Mouse (Mus musculus) lung, postnatal 0 days (tissue): Measurements from ENCODE around the gene Rxrg. TPM values are rescaled to one million over a fixed set of nuclear protein-coding genes. Genes with fewer than 3 reads are reported as not detected.

Experiments
- ATAC-seq: fragments of 200-750 bp; cut with Nextera tagmentation; 2 replicates; pipeline ENCODE4 v1.8.0; 2017; ENCODE audit warnings: moderate library complexity
- DNase-seq: peaks from one replicate; pipeline ENCODE4 v3.0.0-alpha.2; 2016; ENCODE audit warnings: low spot score
- H3K27ac ChIP-seq: fragments of 300-500 bp; sonication (generic); 2 replicates; pipeline ENCODE4 v1.5.1; 2014; ENCODE audit warnings: antibody characterized with exemption, mild to moderate bottlenecking, low read length, mixed read lengths
- H3K27me3 ChIP-seq: fragments of 300-500 bp; sonication (generic); replicated peaks from 2 replicates; pipeline ENCODE4 v1.6.1; 2014; ENCODE audit warnings: low read length, mixed read lengths; ENCODE audit not compliant: insufficient read depth
- H3K36me3 ChIP-seq: fragments of 300-500 bp; sonication (generic); 2 replicates; pipeline ENCODE4 v1.6.1; 2014; ENCODE audit warnings: low read length, mixed read lengths; ENCODE audit not compliant: insufficient read depth
- H3K4me1 ChIP-seq: fragments of 300-500 bp; sonication (generic); 2 replicates; pipeline ENCODE4 v1.6.1; 2014; ENCODE audit warnings: antibody characterized with exemption, low read depth, low read length, mixed read lengths; ENCODE audit not compliant: insufficient read depth
- H3K4me2 ChIP-seq: fragments of 300-500 bp; sonication (generic); replicated peaks from 2 replicates; pipeline ENCODE4 v1.6.1; 2014; ENCODE audit warnings: low read depth, mild to moderate bottlenecking, low read length, moderate library complexity, mixed read lengths
- H3K4me3 ChIP-seq: fragments of 300-500 bp; sonication (generic); 2 replicates; pipeline ENCODE4 v1.5.1; 2014; ENCODE audit warnings: low read depth, low read length
- H3K9ac ChIP-seq: fragments of 300-500 bp; sonication (generic); replicated peaks from 2 replicates; pipeline ENCODE4 v1.6.1; 2014; ENCODE audit warnings: low read depth, mild to moderate bottlenecking
- H3K9me3 ChIP-seq: fragments of 300-500 bp; sonication (generic); 2 replicates; pipeline ENCODE4 v1.6.1; 2016; ENCODE audit warnings: low read length, mixed read lengths
- CTCF ChIP-seq: IDR thresholded peaks from 2 replicates; pipeline ENCODE4 v1.5.1; 2016; ENCODE audit warnings: antibody characterized with exemption, mild to moderate bottlenecking
- EP300 ChIP-seq: IDR thresholded peaks from 2 replicates; pipeline ENCODE4 v1.6.1; 2016; ENCODE audit warnings: antibody characterized with exemption, mild to moderate bottlenecking, control low read depth
- WGBS: fragments of 180-500 bp; shearing (Covaris S2); extraction: QIAGEN DNeasy Blood & Tissue Kit; methylation state at CpG from one replicate; pipeline ENCODE4 v1.1.7; 2014; 5-methylcytosine and 5-hydroxymethylcytosine counted together
- polyA plus RNA-seq: library from polyadenylated mRNA; unstranded; fragments of >200 nt; fragmentation: Nextera tagmentation; extraction: Ambion mirVana; gene quantifications from 2 replicates; pipeline ENCODE4 v1.2.1, GENCODE M21; 2015

Rxrg gene
- polyA plus RNA-seq, 1 experiment from 2014 or later, result 0.42 TPM

- 61% methylated on average over 6 of the region's 6 CpGs for WGBS
- no peak for DNase-seq
- ATAC-seq, result no peak
Measured at GRCm38 (mm10) chr1:167583195-167583594, 15.0 kb upstream of the Rxrg start.

GRCm38 (mm10) chr1:167583888-167584287 is 14.3 kb upstream of the Rxrg start:
- ATAC-seq (peak; percentile 57), DNase-seq (peak; percentile 22)
- TF ChIP-seq EP300 (no peak), CTCF (no peak)
- Histone ChIP-seq H3K4me1 (no peaks in the 10 kb centered on the region; the same call in 1 of the 2 replicates), H3K36me3 (no peaks in the 10 kb centered on the region), H3K27ac (no peak overlapping the region), H3K27me3 (no peaks in the 10 kb centered on the region), H3K4me2 (no peak overlapping the region), H3K9ac (no peak overlapping the region), H3K9me3 (no peaks in the 10 kb centered on the region), H3K4me3 (no peak overlapping the region)
- WGBS, result 38% methylated on average over 12 of the region's 12 CpGs

More at GRCm38 (mm10) chr1:167583195-167583594, 15.0 kb upstream of the Rxrg start:
- Histone ChIP-seq H3K36me3 (no peaks in the 10 kb centered on the region), H3K27me3 (no peaks in the 10 kb centered on the region), H3K4me2 (no peak overlapping the region), H3K9me3 (no peaks in the 10 kb centered on the region), H3K4me3 (no peak overlapping the region), H3K4me1 (no peaks in the 10 kb centered on the region; the same call in 1 of the 2 replicates), H3K9ac (no peak overlapping the region), H3K27ac (no peak overlapping the region)
- TF ChIP-seq EP300 (no peak), CTCF (no peak)

GRCm38 (mm10) chr1:167588747-167589558 is 9.2 kb upstream of the Rxrg start:
- TF ChIP-seq CTCF (no peak), EP300 (no peak)
- 78% methylated on average over 16 of the region's 16 CpGs for WGBS
- Histone ChIP-seq H3K9me3 (no peaks in the 10 kb centered on the region), H3K27ac (no peak overlapping the region), H3K9ac (no peak overlapping the region), H3K4me1 (no peaks in the 10 kb centered on the region), H3K36me3 (no peaks in the 10 kb centered on the region), H3K4me3 (no peak overlapping the region), H3K27me3 (no peaks in the 10 kb centered on the region), H3K4me2 (no peak overlapping the region)
- DNase-seq (no peak), ATAC-seq (no peak)

GRCm38 (mm10) chr1:167592175-167592574 is 6.0 kb upstream of the Rxrg start:
- ATAC-seq (no peak), DNase-seq (no peak)
- TF ChIP-seq CTCF (no peak), EP300 (no peak)
- no peaks in the 10 kb centered on the region for H3K9me3 ChIP-seq
- no peaks in the 10 kb centered on the region for H3K4me1 ChIP-seq
- no peak overlapping the region for H3K9ac ChIP-seq
- no peaks in the 10 kb centered on the region for H3K36me3 ChIP-seq
- no peak overlapping the region for H3K4me2 ChIP-seq
- WGBS, result 32% methylated on average over 8 of the region's 8 CpGs
- 0 out of 2 replicates have a peak, but pooled peaks cover 2% of the 10 kb centered on the region for H3K27me3 ChIP-seq
- H3K4me3 ChIP-seq, result no peak overlapping the region
- no peak overlapping the region for H3K27ac ChIP-seq

GRCm38 (mm10) chr1:167599211-167599735 is 1.1 kb downstream of the Rxrg start:
- H3K4me2 ChIP-seq, result no peak overlapping the region
- WGBS, result 25% methylated on average over 7 of the region's 7 CpGs

GRCm38 (mm10) chr1:167608201-167608741 is 10.1 kb downstream of the Rxrg start:
- no peak overlapping the region for H3K4me3 ChIP-seq
- WGBS, result 28% methylated on average over 9 of the region's 9 CpGs
- no peak overlapping the region for H3K9ac ChIP-seq
- TF ChIP-seq CTCF (no peak), EP300 (no peak)
- no peaks in the 10 kb centered on the region for H3K4me1 ChIP-seq
- no peak for DNase-seq
- no peaks in the 10 kb centered on the region for H3K27me3 ChIP-seq
- H3K4me2 ChIP-seq, result no peak overlapping the region
- no peaks in the 10 kb centered on the region for H3K36me3 ChIP-seq
- no peaks in the 10 kb centered on the region for H3K9me3 ChIP-seq
- H3K27ac ChIP-seq, result no peak overlapping the region
- ATAC-seq, result no peak

More at GRCm38 (mm10) chr1:167599211-167599735, 1.1 kb downstream of the Rxrg start:
- H3K27ac ChIP-seq, result no peak overlapping the region
- H3K9me3 ChIP-seq, result no peaks in the 10 kb centered on the region
- TF ChIP-seq CTCF, result no peak
- no peak for TF ChIP-seq EP300
- H3K36me3 ChIP-seq, result no peaks in the 10 kb centered on the region
- no peak for DNase-seq
- H3K9ac ChIP-seq, result no peak overlapping the region
- H3K4me1 ChIP-seq, result no peaks in the 10 kb centered on the region
- H3K4me3 ChIP-seq, result no peak overlapping the region
- peaks cover 11% of the 10 kb centered on the region; the same call in 1 of the 2 replicates for H3K27me3 ChIP-seq
- ATAC-seq, result no peak
